Mouse (Mus musculus): ENCODE results near the gene Umps. TPM values are rescaled to one million over a fixed set of nuclear protein-coding genes. Genes with fewer than 3 reads are reported as not detected.
A peak's percentile ranks its signal among the peaks of the same experiment; 100 is the strongest.

The Umps gene
- total and polyA plus RNA-seq, 3 experiments = 109 to 132 TPM; not detected in 1

- H3K27ac ChIP-seq (ENCODE audit: control insufficient read depth, low read depth, low read length) = no peak overlapping the region
- H3K4me3 ChIP-seq (ENCODE audit: control insufficient read depth in 1 of 2, insufficient read depth in 1 of 2, low read depth in 2 of 2, low read length in 2 of 2) = no peak overlapping the region
- no peak overlapping the region for H3K9ac ChIP-seq (ENCODE audit: control insufficient read depth, low read depth, low read length, poor library complexity, severe bottlenecking)
- H3K36me3 ChIP-seq (ENCODE audit: control insufficient read depth in 1 of 2, insufficient read depth in 2 of 2, low read length in 2 of 2) = peaks cover 0 to 5% of the 10 kb centered on the region in 2 experiments; a peak in 2 of 4 replicates
- no peak for DNase-seq (ENCODE audit: low read depth, low spot score)
- no peaks in the 10 kb centered on the region; a peak in 1 of 4 replicates for H3K27me3 ChIP-seq (ENCODE audit: control insufficient read depth in 1 of 2, insufficient read depth in 2 of 2, low read length in 2 of 2)
- no peaks in the 10 kb centered on the region for H3K79me2 ChIP-seq (ENCODE audit: control insufficient read depth, insufficient read depth, low read length, poor library complexity)
- TF ChIP-seq ZNF384 (IDR thresholded peaks at IDR 0.05; ENCODE audit: low read depth, low read length) = no peak
- no peak for TF ChIP-seq RAD21 (IDR thresholded peaks at IDR 0.05; ENCODE audit: low read depth, low read length)
- TF ChIP-seq MYC (IDR thresholded peaks at IDR 0.05; ENCODE audit: low read depth, low read length) = no peak
- no peak for TF ChIP-seq CTCF (IDR thresholded peaks at IDR 0.05 in 2 of 3, conservative IDR thresholded peaks at IDR 0.05 in 1 of 3; ENCODE audit: control insufficient read depth in 1 of 3, insufficient read depth in 1 of 3, low read depth in 2 of 3, low read length in 3 of 3, poor library complexity in 1 of 3, severe bottlenecking in 1 of 3)
- TF ChIP-seq MEF2A (IDR thresholded peaks at IDR 0.05; ENCODE audit: extremely low read depth, insufficient replicate concordance, low read depth, low read length, poor library complexity, severe bottlenecking) = no peak
- no peak for TF ChIP-seq TCF12 (IDR thresholded peaks at IDR 0.05; ENCODE audit: low read depth, low read length)
- no peak for TF ChIP-seq USF2 (IDR thresholded peaks at IDR 0.05; ENCODE audit: borderline replicate concordance in 1 of 2, insufficient read depth in 1 of 2, low read depth in 1 of 2, low read length in 2 of 2)
- TF ChIP-seq ZKSCAN1 (IDR thresholded peaks at IDR 0.05; ENCODE audit: low read depth, low read length) = no peak
- no peak for TF ChIP-seq ZMIZ1 (IDR thresholded peaks at IDR 0.05; ENCODE audit: low read depth, low read length)
- TF ChIP-seq KAT2A (conservative IDR thresholded peaks at IDR 0.05; ENCODE audit: low read depth, low read length) = no peak
- TF ChIP-seq TAL1 (IDR thresholded peaks at IDR 0.05; ENCODE audit: low read length) = no peak
- TF ChIP-seq CHD2 (IDR thresholded peaks at IDR 0.05; ENCODE audit: low read length) = no peak
- TF ChIP-seq MAZ (IDR thresholded peaks at IDR 0.05; ENCODE audit: low read depth, low read length) = no peak
- TF ChIP-seq POLR2AphosphoS2 (IDR thresholded peaks at IDR 0.05; ENCODE audit: low read length) = no peak
- no peak for TF ChIP-seq MXI1 (IDR thresholded peaks at IDR 0.05; ENCODE audit: low read depth, low read length)
- TF ChIP-seq MAFK (IDR thresholded peaks at IDR 0.05; ENCODE audit: borderline replicate concordance, low read depth, low read length) = no peak
- TF ChIP-seq GABPA (IDR thresholded peaks at IDR 0.05; ENCODE audit: low read depth, low read length) = no peak
- no peak for TF ChIP-seq EP300 (IDR thresholded peaks at IDR 0.05; ENCODE audit: low read depth in 1 of 2, low read length in 2 of 2)
- no peak for TF ChIP-seq SMC3 (IDR thresholded peaks at IDR 0.05; ENCODE audit: low read depth, low read length)
- TF ChIP-seq ZC3H11A (IDR thresholded peaks at IDR 0.05; ENCODE audit: low read depth, low read length) = no peak
- H3K9me3 ChIP-seq (replicated peaks; ENCODE audit: insufficient read depth, low read length) = no peaks in the 10 kb centered on the region
- H3K4me1 ChIP-seq (ENCODE audit: control insufficient read depth in 1 of 2, insufficient read depth in 2 of 2, low read length in 2 of 2) = peaks cover 0 to 15% of the 10 kb centered on the region in 2 experiments; a peak in 2 of 4 replicates
These were observed 33.9 kb upstream of the Umps start for GRCm38 (mm10) chr16:34000715-34001114.

- no peaks in the 10 kb centered on the region for H3K9me3 ChIP-seq (replicated peaks; ENCODE audit: insufficient read depth, low read length)
- H3K4me3 ChIP-seq (ENCODE audit: control insufficient read depth in 1 of 2, insufficient read depth in 1 of 2, low read depth in 2 of 2, low read length in 2 of 2) = no peak overlapping the region
- DNase-seq (ENCODE audit: low read depth, low spot score) = peak; percentile 56
- H3K27me3 ChIP-seq (ENCODE audit: control insufficient read depth in 1 of 2, insufficient read depth in 2 of 2, low read length in 2 of 2) = no peaks in the 10 kb centered on the region; a peak in 1 of 4 replicates
- no peak overlapping the region for H3K9ac ChIP-seq (ENCODE audit: control insufficient read depth, low read depth, low read length, poor library complexity, severe bottlenecking)
- no peaks in the 10 kb centered on the region for H3K79me2 ChIP-seq (ENCODE audit: control insufficient read depth, insufficient read depth, low read length, poor library complexity)
- no peak for TF ChIP-seq ZNF384 (IDR thresholded peaks at IDR 0.05; ENCODE audit: low read depth, low read length)
- peak; percentile 96 for TF ChIP-seq ZC3H11A (IDR thresholded peaks at IDR 0.05; ENCODE audit: low read depth, low read length)
- TF ChIP-seq TBP (IDR thresholded peaks at IDR 0.05; ENCODE audit: low read depth, low read length) = no peak
- TF ChIP-seq CTCF (IDR thresholded peaks at IDR 0.05 in 2 of 3, conservative IDR thresholded peaks at IDR 0.05 in 1 of 3; ENCODE audit: control insufficient read depth in 1 of 3, insufficient read depth in 1 of 3, low read depth in 2 of 3, low read length in 3 of 3, poor library complexity in 1 of 3, severe bottlenecking in 1 of 3) = peak; percentile 41 to 81 (median 77)
- no peak for TF ChIP-seq MEF2A (IDR thresholded peaks at IDR 0.05; ENCODE audit: extremely low read depth, insufficient replicate concordance, low read depth, low read length, poor library complexity, severe bottlenecking)
- no peak for TF ChIP-seq ZMIZ1 (IDR thresholded peaks at IDR 0.05; ENCODE audit: low read depth, low read length)
- peak; percentile 97 for TF ChIP-seq SMC3 (IDR thresholded peaks at IDR 0.05; ENCODE audit: low read depth, low read length)
- peak; percentile 84 for TF ChIP-seq RAD21 (IDR thresholded peaks at IDR 0.05; ENCODE audit: low read depth, low read length)
- TF ChIP-seq RCOR1 (IDR thresholded peaks at IDR 0.05; ENCODE audit: low read depth, low read length) = no peak
- H3K4me1 ChIP-seq (ENCODE audit: control insufficient read depth in 1 of 2, insufficient read depth in 2 of 2, low read length in 2 of 2) = peaks cover 0 to 12% of the 10 kb centered on the region in 2 experiments; a peak in 2 of 4 replicates
- H3K36me3 ChIP-seq (ENCODE audit: control insufficient read depth in 1 of 2, insufficient read depth in 2 of 2, low read length in 2 of 2) = peaks cover 0 to 5% of the 10 kb centered on the region in 2 experiments; a peak in 2 of 4 replicates
- no peak overlapping the region for H3K27ac ChIP-seq (ENCODE audit: control insufficient read depth, low read depth, low read length)
These were observed 32.5 kb upstream of the Umps start for GRCm38 (mm10) chr16:33999388-33999787.

All from MEL (cell line).